Mouse (Mus musculus) embryonic facial prominence, embryonic 11.5 days (tissue): Measurements from ENCODE around the gene Espn. TPM values are rescaled to one million over a fixed set of nuclear protein-coding genes. Genes with fewer than 3 reads are reported as not detected.
A peak's percentile ranks its signal among the peaks of the same experiment; 100 is the strongest.

Experiments used
- ATAC-seq: fragments of 200-750 bp; cut with Nextera tagmentation; replicated peaks from 2 replicates; pipeline ENCODE4 v1.8.0; 2017; ENCODE audit warnings: low read depth; ENCODE audit not compliant: insufficient number of reproducible peaks, low FRiP score, low TSS enrichment
- DNase-seq: peaks from one replicate; pipeline ENCODE4 v3.0.0-alpha.2; 2015; ENCODE audit warnings: low spot score
- H3K27ac ChIP-seq: fragments of 300-500 bp; sonication (generic); replicated peaks from 2 replicates; pipeline ENCODE4 v1.5.1; 2014; ENCODE audit warnings: mild to moderate bottlenecking, low read depth, low read length, control low read depth
- H3K27me3 ChIP-seq: fragments of 300-500 bp; sonication (generic); 2 replicates; pipeline ENCODE4 v1.6.1; 2014; ENCODE audit warnings: mild to moderate bottlenecking, low read length, moderate library complexity, mixed read lengths; ENCODE audit not compliant: control insufficient read depth, insufficient read depth
- H3K36me3 ChIP-seq: fragments of 300-500 bp; sonication (generic); replicated peaks from 2 replicates; pipeline ENCODE4 v1.6.1; 2014; ENCODE audit warnings: low read depth, mild to moderate bottlenecking, low read length, moderate library complexity, mixed read lengths; ENCODE audit not compliant: control insufficient read depth, insufficient read depth
- H3K4me1 ChIP-seq: fragments of 300-500 bp; sonication (generic); 2 replicates; pipeline ENCODE4 v1.6.1; 2014; ENCODE audit warnings: low read length, mixed read lengths; ENCODE audit not compliant: control insufficient read depth, insufficient read depth
- H3K4me2 ChIP-seq: fragments of 300-500 bp; sonication (generic); 2 replicates; pipeline ENCODE4 v1.6.1; 2014; ENCODE audit warnings: low read depth, mild to moderate bottlenecking, control low read depth, low read length, moderate library complexity
- H3K4me3 ChIP-seq: fragments of 300-500 bp; sonication (generic); 2 replicates; pipeline ENCODE4 v1.5.1; 2014; ENCODE audit warnings: low read depth, low read length, control low read depth
- H3K9ac ChIP-seq: fragments of 300-500 bp; sonication (generic); replicated peaks from 2 replicates; pipeline ENCODE4 v1.6.1; 2014; ENCODE audit warnings: mild to moderate bottlenecking, control low read depth, low read length
- H3K9me3 ChIP-seq: fragments of 300-500 bp; sonication (generic); replicated peaks from 2 replicates; pipeline ENCODE4 v1.6.1; 2016; ENCODE audit warnings: mild to moderate bottlenecking, low read length, inconsistent platforms, mixed read lengths; ENCODE audit not compliant: control insufficient read depth
- WGBS: fragments of 180-500 bp; shearing (Covaris S2); extraction: QIAGEN DNeasy Blood & Tissue Kit; methylation state at CpG from one replicate; pipeline ENCODE4 v1.1.7; 2014; 5-methylcytosine and 5-hydroxymethylcytosine counted together
- polyA plus RNA-seq: library from polyadenylated mRNA; unstranded; fragments of >200 nt; fragmentation: Nextera tagmentation; extraction: Ambion mirVana; gene quantifications from 2 replicates; pipeline ENCODE4 v1.2.1, GENCODE M21; 2014

Gene Espn
- polyA plus RNA-seq, 1 experiment from 2014 or later, result 6.2 TPM

- Histone ChIP-seq H3K4me3 (no peak overlapping the region), H3K27ac (no peak overlapping the region), H3K27me3 (peaks cover 20% of the 10 kb centered on the region), H3K36me3 (no peaks in the 10 kb centered on the region), H3K4me2 (no peak overlapping the region), H3K4me1 (no peaks in the 10 kb centered on the region), H3K9ac (no peak overlapping the region), H3K9me3 (no peaks in the 10 kb centered on the region)
- DNase-seq, result peak; percentile 74
- no peak for ATAC-seq
- 23% methylated on average over 22 of the region's 22 CpGs for WGBS
These were observed 13.1 kb upstream of the Espn start for GRCm38 (mm10) chr4:152165036-152165931.

DNA sequence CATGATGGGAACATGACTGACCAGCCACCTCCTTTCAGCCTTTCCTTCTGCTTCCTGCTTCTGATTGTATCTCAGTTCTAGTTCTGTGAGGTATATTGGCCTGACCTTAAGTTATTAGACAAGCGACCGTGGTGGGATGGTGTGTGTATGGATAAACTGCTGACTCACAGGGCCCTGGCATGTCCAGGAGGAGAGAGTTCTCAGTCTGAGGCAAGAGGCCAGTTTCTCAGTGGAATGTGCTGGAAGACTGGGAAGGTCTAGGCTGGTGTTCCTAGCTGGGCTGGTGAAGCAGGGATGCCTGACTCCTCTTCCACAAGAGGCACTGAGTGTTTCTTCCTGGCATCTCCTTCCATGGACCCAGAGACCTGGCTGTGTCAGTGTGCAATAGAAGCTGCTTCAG lies 10.6 kb upstream of the Espn start:
- H3K27me3 ChIP-seq, result peaks cover 45% of the 10 kb centered on the region
- 84% methylated on average over 2 of the region's 2 CpGs for WGBS
- H3K9ac ChIP-seq, result no peak overlapping the region
- H3K4me2 ChIP-seq, result no peak overlapping the region
- no peak overlapping the region for H3K4me3 ChIP-seq
- ATAC-seq (no peak), DNase-seq (no peak)
- no peak overlapping the region for H3K27ac ChIP-seq
- H3K36me3 ChIP-seq, result no peaks in the 10 kb centered on the region
- no peaks in the 10 kb centered on the region; the same call in 1 of the 2 replicates for H3K4me1 ChIP-seq
- H3K9me3 ChIP-seq, result no peaks in the 10 kb centered on the region

DNA sequence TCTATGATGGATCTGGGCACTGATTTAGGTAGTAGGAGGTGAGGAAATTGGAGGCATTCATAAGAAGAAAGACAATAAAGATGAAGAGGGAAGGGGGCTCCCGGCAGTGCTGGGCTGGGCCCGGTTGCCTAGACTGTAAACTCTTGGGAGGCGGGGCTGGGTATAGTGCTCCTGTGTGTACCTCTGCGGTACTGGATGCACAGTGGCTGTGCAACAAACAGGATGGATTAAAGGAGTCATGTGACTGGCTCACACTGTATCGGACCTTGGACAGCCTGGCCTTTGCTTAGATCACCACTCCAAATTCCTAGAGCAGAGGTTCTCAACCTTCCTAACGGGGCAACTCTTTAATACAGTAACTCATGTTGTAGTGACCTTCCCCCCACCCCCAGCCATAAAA lies 9.4 kb upstream of the Espn start:
- WGBS, result 82% methylated on average over 6 of the region's 6 CpGs
- Histone ChIP-seq H3K4me2 (no peak overlapping the region), H3K9me3 (no peaks in the 10 kb centered on the region), H3K36me3 (no peaks in the 10 kb centered on the region), H3K27ac (no peak overlapping the region), H3K9ac (no peak overlapping the region), H3K4me1 (no peaks in the 10 kb centered on the region; the same call in 1 of the 2 replicates), H3K27me3 (peaks cover 50% of the 10 kb centered on the region), H3K4me3 (no peak overlapping the region)
- no peak for ATAC-seq
- DNase-seq, result no peak

GRCm38 (mm10) chr4:152160748-152161147 lies 8.6 kb upstream of the Espn start:
- Histone ChIP-seq H3K4me3 (no peak overlapping the region), H3K27me3 (peaks cover 50% of the 10 kb centered on the region), H3K9me3 (no peaks in the 10 kb centered on the region), H3K36me3 (no peaks in the 10 kb centered on the region), H3K4me2 (no peak overlapping the region), H3K9ac (no peak overlapping the region), H3K27ac (no peak overlapping the region), H3K4me1 (no peaks in the 10 kb centered on the region; the same call in 1 of the 2 replicates)
- no peak for ATAC-seq
- no peak for DNase-seq
- WGBS, result 38% methylated on average over 4 of the region's 4 CpGs

- Histone ChIP-seq H3K9me3 (no peaks in the 10 kb centered on the region), H3K4me1 (no peaks in the 10 kb centered on the region; the same call in 1 of the 2 replicates), H3K4me3 (no peak overlapping the region), H3K27ac (no peak overlapping the region), H3K27me3 (peaks cover 50% of the 10 kb centered on the region), H3K36me3 (no peaks in the 10 kb centered on the region), H3K9ac (no peak overlapping the region), H3K4me2 (no peak overlapping the region; the same call in 1 of the 2 replicates)
- 2% methylated on average over 19 of the region's 19 CpGs for WGBS
- no peak for ATAC-seq
- DNase-seq, result no peak
These were observed 7.1 kb upstream of the Espn start for GRCm38 (mm10) chr4:152159285-152159678.

DNA sequence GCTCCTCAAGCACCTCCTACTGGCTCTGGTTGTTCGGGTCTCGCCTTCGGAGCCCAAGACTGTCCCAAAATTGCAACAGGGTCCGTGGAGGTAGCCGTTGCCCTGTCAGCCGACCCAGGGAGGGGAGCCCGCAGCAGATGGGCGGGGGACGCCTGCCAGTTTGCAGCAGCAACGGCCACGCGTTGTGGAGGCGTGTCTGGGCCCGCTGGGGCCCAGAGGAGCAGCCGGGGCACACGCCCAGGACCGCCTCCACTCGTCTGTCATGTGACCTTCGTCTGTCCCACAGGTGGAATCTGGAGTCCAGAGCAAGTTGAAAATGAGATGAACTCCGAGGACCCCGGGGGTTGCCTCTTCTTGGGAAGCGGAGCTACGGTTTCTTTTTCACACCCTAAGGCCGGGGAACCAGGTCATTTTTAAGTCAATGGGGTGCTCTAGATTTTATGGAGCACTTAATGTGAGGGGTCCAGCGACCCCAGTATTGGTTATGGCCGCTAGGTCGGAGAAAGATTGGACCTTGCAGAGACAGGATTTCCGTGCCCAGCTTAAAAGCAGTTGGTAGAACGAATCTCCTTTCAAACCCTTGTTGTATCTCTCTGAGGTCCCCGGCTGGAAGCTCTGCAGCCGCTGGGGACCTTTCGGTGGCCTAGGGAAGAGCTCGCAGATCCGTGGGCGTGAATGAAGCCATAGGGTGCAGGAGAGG lies 6.6 kb upstream of the Espn start, which contains the start of gene Hes2:
Gene Hes2 (plus strand): TSS at position 283 of the 700 bp plus-strand sequence.
- H3K36me3 ChIP-seq, result no peaks in the 10 kb centered on the region
- 3% methylated on average over 35 of the region's 35 CpGs for WGBS
- no peak for DNase-seq
- H3K4me1 ChIP-seq, result no peaks in the 10 kb centered on the region; the same call in 1 of the 2 replicates
- no peak for ATAC-seq
- H3K27me3 ChIP-seq, result peaks cover 50% of the 10 kb centered on the region
- no peaks in the 10 kb centered on the region for H3K9me3 ChIP-seq
- no peak within 1 kb of the TSS for H3K9ac ChIP-seq
- no peak within 1 kb of the TSS for H3K27ac ChIP-seq
- H3K4me2 ChIP-seq, result no peak within 1 kb of the TSS; the same call in 1 of the 2 replicates
- no peak within 1 kb of the TSS; the same call in 1 of the 2 replicates for H3K4me3 ChIP-seq

GRCm38 (mm10) chr4:152157779-152158584 lies 5.8 kb upstream of the Espn start:
- no peak for ATAC-seq
- no peak overlapping the region for H3K9ac ChIP-seq
- no peaks in the 10 kb centered on the region; the same call in 1 of the 2 replicates for H3K4me1 ChIP-seq
- no peak overlapping the region for H3K27ac ChIP-seq
- no peak overlapping the region for H3K4me3 ChIP-seq
- H3K27me3 ChIP-seq, result peaks cover 57% of the 10 kb centered on the region
- H3K4me2 ChIP-seq, result no peak overlapping the region
- DNase-seq, result peak; percentile 58
- H3K9me3 ChIP-seq, result no peaks in the 10 kb centered on the region
- WGBS, result 15% methylated on average over 21 of the region's 21 CpGs
- H3K36me3 ChIP-seq, result no peaks in the 10 kb centered on the region
